Mouse (Mus musculus) liver, adult 2 months (tissue): ENCODE results near the gene Pigk. TPM values are rescaled to one million over a fixed set of nuclear protein-coding genes. Genes with fewer than 3 reads are reported as not detected.

Experiments used
- DNase-seq: peaks from one replicate; pipeline ENCODE4 v3.0.0-alpha.2; 2011; ENCODE audit warnings: low read depth, low spot score; ENCODE audit errors: extremely low read depth
- H3K27ac ChIP-seq: fragments of 200-500 bp; replicated peaks from 2 replicates; pipeline ENCODE4 v1.5.1; 2012; ENCODE audit warnings: low read depth, mild to moderate bottlenecking, control low read depth, inconsistent platforms, low read length; ENCODE audit not compliant: insufficient read depth
- H3K27me3 ChIP-seq: fragments of 200-500 bp; 2 replicates; pipeline ENCODE4 v1.6.1; 2012; ENCODE audit warnings: mild to moderate bottlenecking, moderate library complexity, low read length, inconsistent platforms; ENCODE audit not compliant: control insufficient read depth, insufficient read depth
- H3K36me3 ChIP-seq: fragments of 200-500 bp; 2 replicates; pipeline ENCODE4 v1.6.1; 2012; ENCODE audit warnings: low read length, inconsistent platforms; ENCODE audit not compliant: control insufficient read depth, insufficient read depth
- H3K4me1 ChIP-seq: fragments of 200-500 bp; 2 replicates; pipeline ENCODE4 v1.6.1; 2011; ENCODE audit warnings: low read length; ENCODE audit not compliant: control insufficient read depth, insufficient read depth
- H3K4me3 ChIP-seq: fragments of 200-500 bp; 2 replicates; pipeline ENCODE4 v1.5.1; 2011; ENCODE audit warnings: low read depth, mild to moderate bottlenecking, control low read depth, low read length, moderate library complexity; ENCODE audit not compliant: insufficient read depth
- H3K79me2 ChIP-seq: fragments of 200-500 bp; 2 replicates; pipeline ENCODE4 v1.6.1; 2012; ENCODE audit warnings: inconsistent platforms, mild to moderate bottlenecking, low read length, moderate library complexity; ENCODE audit not compliant: control insufficient read depth, insufficient read depth
- H3K9ac ChIP-seq: fragments of 200-500 bp; 2 replicates; pipeline ENCODE4 v1.6.1; 2012; ENCODE audit warnings: low read depth, mild to moderate bottlenecking, control low read depth, inconsistent platforms, low read length
- CTCF ChIP-seq: fragments of 200-500 bp; IDR thresholded peaks from 2 replicates; pipeline ENCODE4 v1.5.1; 2011; ENCODE audit warnings: low read depth, low read length, control low read depth
- POLR2A ChIP-seq: fragments of 200-500 bp; IDR thresholded peaks from 2 replicates; pipeline ENCODE4 v1.6.1; 2011; ENCODE audit warnings: low read length, control low read depth; ENCODE audit not compliant: insufficient read depth; ENCODE audit errors: extremely low read depth
- WGBS: fragments of 180-500 bp; shearing (Covaris S2); methylation state at CpG from one replicate; pipeline ENCODE4 v1.1.7; 2018; 5-methylcytosine and 5-hydroxymethylcytosine counted together
- polyA plus RNA-seq: library from polyadenylated mRNA; depleted of rRNA; stranded (reverse); fragments of >200 nt; gene quantifications from 2 replicates; pipeline ENCODE4 v1.2.3, GENCODE M21; 2012
- total RNA-seq: library from RNA; depleted of rRNA; stranded (reverse); fragments of >200 nt; gene quantifications from 2 replicates; pipeline ENCODE4 v1.2.3, GENCODE M21; 2014

Pigk gene
- total and polyA plus RNA-seq, 2 experiments = 14.1 to 27.1 TPM

DNA sequence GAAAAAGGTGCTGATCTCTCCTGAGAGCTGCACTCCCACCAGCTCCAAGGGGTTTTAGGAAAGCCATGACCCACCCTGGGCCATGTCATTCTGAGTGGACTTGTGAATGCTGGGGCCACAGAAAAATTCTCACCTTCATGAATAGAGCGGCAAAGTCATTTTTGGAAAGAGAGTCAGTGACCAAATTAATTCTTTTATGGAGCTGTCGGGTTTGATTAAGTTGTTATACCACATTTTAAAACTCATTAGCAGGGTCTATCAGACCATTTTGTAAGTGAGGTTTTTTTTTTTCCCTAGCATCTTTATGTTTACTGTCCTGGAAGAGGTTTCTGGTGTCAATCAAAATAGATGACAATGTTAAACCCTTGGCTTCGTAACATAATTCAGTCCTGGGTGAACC, 169.7 kb downstream of the Pigk start:
- Histone ChIP-seq H3K4me1 (no peaks in the 10 kb centered on the region; the same call in 1 of the 2 replicates), H3K36me3 (no peaks in the 10 kb centered on the region), H3K9ac (no peak overlapping the region), H3K79me2 (no peaks in the 10 kb centered on the region), H3K27ac (no peak overlapping the region), H3K4me3 (no peak overlapping the region), H3K27me3 (no peaks in the 10 kb centered on the region)
- no peak for DNase-seq
- 90% methylated on average over 3 of the region's 3 CpGs for WGBS
- TF ChIP-seq POLR2A (no peak), CTCF (no peak)

DNA sequence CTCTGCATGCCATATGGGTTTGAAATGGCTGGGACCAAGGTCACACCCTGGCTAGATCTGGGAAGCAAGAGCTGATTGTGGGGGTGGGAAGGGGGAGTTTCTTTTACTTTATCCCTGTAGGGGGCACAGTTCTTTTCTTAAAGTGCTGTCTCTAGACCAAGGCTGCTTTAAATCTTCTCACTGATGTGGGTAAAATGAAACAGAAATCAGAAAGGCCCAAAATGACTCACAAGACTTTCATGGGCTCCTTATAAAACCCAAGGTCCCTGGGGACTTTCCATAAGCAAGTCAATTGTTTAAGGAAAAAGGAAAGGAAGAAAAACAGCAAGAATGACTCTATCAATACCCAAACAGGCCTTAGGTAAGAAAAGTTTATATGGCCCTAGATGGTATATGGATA, 172.8 kb downstream of the Pigk start:
- H3K79me2 ChIP-seq = no peaks in the 10 kb centered on the region
- no peaks in the 10 kb centered on the region; the same call in 1 of the 2 replicates for H3K4me1 ChIP-seq
- no peak for DNase-seq
- H3K27ac ChIP-seq = no peak overlapping the region
- no peak overlapping the region for H3K9ac ChIP-seq
- H3K36me3 ChIP-seq = no peaks in the 10 kb centered on the region
- TF ChIP-seq CTCF (no peak), POLR2A (no peak)
- H3K4me3 ChIP-seq = no peak overlapping the region
- no peaks in the 10 kb centered on the region for H3K27me3 ChIP-seq

DNA sequence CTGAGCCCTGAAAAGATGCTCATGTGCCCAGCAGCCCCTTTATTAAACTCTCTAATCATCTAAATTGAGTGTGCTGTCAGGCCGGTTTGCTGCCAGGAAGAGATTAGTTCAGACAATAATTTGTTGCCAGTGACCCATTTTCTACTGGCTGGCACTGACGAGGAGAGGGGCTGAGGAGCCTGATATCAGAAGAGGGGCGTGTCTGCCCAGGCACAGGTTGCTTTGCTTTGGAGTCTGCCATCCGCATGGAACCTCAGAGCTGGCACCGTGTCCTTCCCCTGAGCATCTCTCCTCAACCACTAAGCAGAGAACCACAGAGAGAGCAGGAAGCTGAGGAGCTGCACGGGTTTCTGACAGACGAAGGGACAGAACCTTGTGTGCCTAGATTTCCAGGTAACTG, 174.2 kb downstream of the Pigk start:
- Histone ChIP-seq H3K4me1 (no peaks in the 10 kb centered on the region; the same call in 1 of the 2 replicates), H3K9ac (no peak overlapping the region), H3K79me2 (no peaks in the 10 kb centered on the region), H3K4me3 (no peak overlapping the region), H3K27ac (no peak overlapping the region), H3K36me3 (no peaks in the 10 kb centered on the region), H3K27me3 (no peaks in the 10 kb centered on the region)
- WGBS = 69% methylated on average over 7 of the region's 7 CpGs
- TF ChIP-seq CTCF = no peak
- TF ChIP-seq POLR2A = no peak
- DNase-seq = no peak

DNA sequence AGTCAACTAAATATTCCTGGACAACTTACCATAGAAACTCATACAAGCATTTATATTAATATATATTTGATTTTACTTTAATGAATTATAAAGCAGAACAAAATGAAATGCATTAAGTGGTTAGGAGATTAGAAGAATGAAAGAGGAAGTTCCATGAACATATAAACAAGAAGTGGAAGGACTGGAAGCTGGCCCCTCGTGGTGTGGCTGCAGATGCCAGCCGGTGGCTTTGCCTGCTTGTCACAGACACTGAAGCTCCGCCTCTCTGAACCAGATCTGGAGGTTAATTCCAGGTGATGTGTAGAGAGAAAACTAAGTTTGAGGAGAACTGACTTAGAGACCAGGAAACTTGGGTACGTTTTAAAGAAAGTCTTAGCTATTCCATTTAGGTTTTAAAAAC, 181.0 kb downstream of the Pigk start:
- no peaks in the 10 kb centered on the region for H3K79me2 ChIP-seq
- TF ChIP-seq CTCF (no peak), POLR2A (no peak)

DNA sequence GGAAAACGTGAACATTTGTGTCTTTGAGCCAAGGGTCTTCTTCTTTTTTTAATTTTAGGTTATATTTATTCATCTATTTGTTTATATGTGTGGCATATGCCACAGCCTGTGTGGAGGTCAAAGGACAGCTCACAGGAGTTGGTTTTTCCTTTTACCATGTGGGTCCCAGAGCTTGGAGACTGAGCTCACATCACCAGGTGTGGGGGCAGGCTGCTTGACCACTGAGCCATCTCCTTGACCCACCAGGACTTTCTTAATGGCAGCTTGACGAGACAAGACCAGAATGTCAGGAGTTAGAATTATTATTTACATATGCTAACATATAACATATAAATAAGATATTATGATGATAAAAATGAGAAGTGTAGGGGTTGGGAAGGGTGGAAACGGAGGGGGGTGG, 182.2 kb downstream of the Pigk start:
- Histone ChIP-seq H3K79me2 (no peaks in the 10 kb centered on the region), H3K27me3 (no peaks in the 10 kb centered on the region)
- WGBS = 71% methylated on average over 3 of the region's 3 CpGs

More for the DNA sequence above, 181.0 kb downstream of the Pigk start:
- Histone ChIP-seq H3K27me3 (no peaks in the 10 kb centered on the region), H3K27ac (no peak overlapping the region), H3K36me3 (no peaks in the 10 kb centered on the region), H3K4me3 (no peak overlapping the region), H3K9ac (no peak overlapping the region), H3K4me1 (no peaks in the 10 kb centered on the region)
- no peak for DNase-seq
- WGBS = 54% methylated on average over 4 of the region's 4 CpGs

DNA sequence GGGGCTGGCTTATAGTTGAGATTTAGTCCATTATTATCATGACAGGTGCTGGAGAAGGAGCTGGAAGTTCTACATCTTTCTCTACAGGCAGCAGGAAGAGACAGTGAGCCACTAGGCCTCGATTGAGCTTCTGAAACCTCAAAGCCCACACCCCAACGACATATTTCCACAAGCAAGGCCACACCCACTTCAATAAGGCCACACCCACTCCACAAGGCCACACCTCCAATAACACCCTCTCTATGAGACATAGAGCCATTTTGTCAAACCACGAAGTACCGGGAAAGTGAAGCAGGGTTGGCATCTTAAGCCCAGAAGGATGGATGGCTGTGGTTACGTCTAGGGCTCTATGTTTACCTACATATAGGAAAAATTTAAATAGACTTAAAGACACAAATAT, 183.3 kb downstream of the Pigk start:
- H3K27ac ChIP-seq = no peak overlapping the region
- no peaks in the 10 kb centered on the region for H3K4me1 ChIP-seq
- no peak overlapping the region for H3K9ac ChIP-seq
- no peaks in the 10 kb centered on the region for H3K36me3 ChIP-seq
- WGBS = 83% methylated on average over 5 of the region's 5 CpGs
- TF ChIP-seq CTCF = no peak
- no peak overlapping the region for H3K4me3 ChIP-seq
- no peak for DNase-seq
- no peaks in the 10 kb centered on the region for H3K79me2 ChIP-seq
- H3K27me3 ChIP-seq = no peaks in the 10 kb centered on the region

More for the DNA sequence above, 182.2 kb downstream of the Pigk start:
- TF ChIP-seq POLR2A (no peak), CTCF (no peak)
- Histone ChIP-seq H3K4me1 (no peaks in the 10 kb centered on the region), H3K27ac (no peak overlapping the region), H3K9ac (no peak overlapping the region), H3K36me3 (no peaks in the 10 kb centered on the region), H3K4me3 (no peak overlapping the region)
- no peak for DNase-seq
